Mouse (Mus musculus): ENCODE results near the gene Prkcb. TPM values are rescaled to one million over a fixed set of nuclear protein-coding genes. Genes with fewer than 3 reads are reported as not detected.

The Prkcb gene
- polyA plus RNA-seq, 1 experiment from 2014 or later = 8.7 TPM

GRCm38 (mm10) chr7:122579461-122580157 lies 291.1 kb downstream of the Prkcb start:
- Histone ChIP-seq H3K4me2 (replicated peaks) (no peak overlapping the region), H3K9ac (no peak overlapping the region), H3K4me3 (replicated peaks) (no peak overlapping the region), H3K27me3 (no peaks in the 10 kb centered on the region), H3K36me3 (no peaks in the 10 kb centered on the region), H3K9me3 (replicated peaks) (no peaks in the 10 kb centered on the region), H3K27ac (replicated peaks) (no peak overlapping the region), H3K4me1 (peaks cover 12% of the 10 kb centered on the region)
- ATAC-seq (ENCODE audit: insufficient number of reproducible peaks, low FRiP score, low TSS enrichment, low read depth) = no peak
- WGBS = 84% methylated on average over 7 of the region's 7 CpGs

GRCm38 (mm10) chr7:122580158-122580475 lies 291.6 kb downstream of the Prkcb start:
- no peak overlapping the region for H3K27ac ChIP-seq (replicated peaks)
- H3K9ac ChIP-seq = no peak overlapping the region
- no peaks in the 10 kb centered on the region for H3K36me3 ChIP-seq
- no peak overlapping the region for H3K4me3 ChIP-seq (replicated peaks)
- ATAC-seq (ENCODE audit: insufficient number of reproducible peaks, low FRiP score, low TSS enrichment, low read depth) = no peak
- H3K4me2 ChIP-seq (replicated peaks) = no peak overlapping the region
- 87% methylated on average over 1 of the region's 1 CpGs for WGBS
- no peaks in the 10 kb centered on the region for H3K27me3 ChIP-seq
- H3K9me3 ChIP-seq (replicated peaks) = no peaks in the 10 kb centered on the region
- H3K4me1 ChIP-seq = peaks cover 9% of the 10 kb centered on the region

- Histone ChIP-seq H3K4me1 (peaks cover 2% of the 10 kb centered on the region; the same call in 1 of the 2 replicates), H3K9me3 (replicated peaks) (no peaks in the 10 kb centered on the region), H3K27me3 (no peaks in the 10 kb centered on the region), H3K4me2 (replicated peaks) (no peak overlapping the region), H3K9ac (no peak overlapping the region), H3K27ac (replicated peaks) (no peak overlapping the region), H3K4me3 (replicated peaks) (no peak overlapping the region), H3K36me3 (no peaks in the 10 kb centered on the region)
- no peak for ATAC-seq (ENCODE audit: insufficient number of reproducible peaks, low FRiP score, low TSS enrichment, low read depth)
- 58% methylated on average over 14 of the region's 14 CpGs for WGBS
These were observed 296.0 kb downstream of the Prkcb start for GRCm38 (mm10) chr7:122584421-122585151.

GRCm38 (mm10) chr7:122595897-122596296 lies 307.3 kb downstream of the Prkcb start:
- Histone ChIP-seq H3K36me3 (no peaks in the 10 kb centered on the region), H3K4me1 (peaks cover 13% of the 10 kb centered on the region), H3K27ac (replicated peaks) (no peak overlapping the region), H3K4me2 (replicated peaks) (no peak overlapping the region), H3K9ac (no peak overlapping the region), H3K4me3 (replicated peaks) (no peak overlapping the region), H3K27me3 (no peaks in the 10 kb centered on the region), H3K9me3 (replicated peaks) (no peaks in the 10 kb centered on the region)
- WGBS = 52% methylated on average over 10 of the region's 10 CpGs
- ATAC-seq (ENCODE audit: insufficient number of reproducible peaks, low FRiP score, low TSS enrichment, low read depth) = no peak

- Histone ChIP-seq H3K27me3 (no peaks in the 10 kb centered on the region), H3K9ac (no peak overlapping the region), H3K4me3 (replicated peaks) (no peak overlapping the region), H3K9me3 (replicated peaks) (no peaks in the 10 kb centered on the region), H3K36me3 (no peaks in the 10 kb centered on the region), H3K27ac (replicated peaks) (no peak overlapping the region), H3K4me2 (replicated peaks) (no peak overlapping the region), H3K4me1 (peaks cover 13% of the 10 kb centered on the region)
- no peak for ATAC-seq (ENCODE audit: insufficient number of reproducible peaks, low FRiP score, low TSS enrichment, low read depth)
- 46% methylated on average over 9 of the region's 9 CpGs for WGBS
These were observed 308.1 kb downstream of the Prkcb start for GRCm38 (mm10) chr7:122596596-122597170.

GRCm38 (mm10) chr7:122597313-122597712 lies 308.8 kb downstream of the Prkcb start:
- Histone ChIP-seq H3K4me3 (replicated peaks) (no peak overlapping the region), H3K36me3 (no peaks in the 10 kb centered on the region), H3K27ac (replicated peaks) (no peak overlapping the region), H3K27me3 (no peaks in the 10 kb centered on the region), H3K9ac (no peak overlapping the region), H3K9me3 (replicated peaks) (no peaks in the 10 kb centered on the region), H3K4me1 (peaks cover 13% of the 10 kb centered on the region), H3K4me2 (replicated peaks) (no peak overlapping the region)
- ATAC-seq (ENCODE audit: insufficient number of reproducible peaks, low FRiP score, low TSS enrichment, low read depth) = no peak
- WGBS = 30% methylated on average over 7 of the region's 7 CpGs

- no peak for ATAC-seq (ENCODE audit: insufficient number of reproducible peaks, low FRiP score, low TSS enrichment, low read depth)
- no peak overlapping the region for H3K27ac ChIP-seq (replicated peaks)
- peaks cover 11% of the 10 kb centered on the region for H3K4me1 ChIP-seq
- no peaks in the 10 kb centered on the region for H3K36me3 ChIP-seq
- no peak overlapping the region for H3K4me3 ChIP-seq (replicated peaks)
- H3K9me3 ChIP-seq (replicated peaks) = no peaks in the 10 kb centered on the region
- no peak overlapping the region for H3K4me2 ChIP-seq (replicated peaks)
- no peak overlapping the region for H3K9ac ChIP-seq
- 57% methylated on average over 7 of the region's 7 CpGs for WGBS
- H3K27me3 ChIP-seq = no peaks in the 10 kb centered on the region
These were observed 312.3 kb downstream of the Prkcb start for GRCm38 (mm10) chr7:122600856-122601255.

GRCm38 (mm10) chr7:122605066-122605465 lies 316.5 kb downstream of the Prkcb start:
- ATAC-seq (ENCODE audit: insufficient number of reproducible peaks, low FRiP score, low TSS enrichment, low read depth) = no peak
- no peaks in the 10 kb centered on the region for H3K36me3 ChIP-seq
- 75% methylated on average over 5 of the region's 5 CpGs for WGBS

GRCm38 (mm10) chr7:122609420-122609819 lies 320.9 kb downstream of the Prkcb start:
- H3K27ac ChIP-seq (replicated peaks) = no peak overlapping the region
- WGBS = 72% methylated on average over 4 of the region's 4 CpGs
- H3K4me2 ChIP-seq (replicated peaks) = no peak overlapping the region
- no peaks in the 10 kb centered on the region for H3K9me3 ChIP-seq (replicated peaks)
- no peaks in the 10 kb centered on the region for H3K36me3 ChIP-seq
- H3K4me3 ChIP-seq (replicated peaks) = no peak overlapping the region
- ATAC-seq (ENCODE audit: insufficient number of reproducible peaks, low FRiP score, low TSS enrichment, low read depth) = no peak
- no peak overlapping the region for H3K9ac ChIP-seq
- no peaks in the 10 kb centered on the region for H3K27me3 ChIP-seq
- H3K4me1 ChIP-seq = no peaks in the 10 kb centered on the region

More at GRCm38 (mm10) chr7:122605066-122605465, 316.5 kb downstream of the Prkcb start:
- no peaks in the 10 kb centered on the region for H3K4me1 ChIP-seq
- H3K9ac ChIP-seq = no peak overlapping the region
- no peak overlapping the region for H3K27ac ChIP-seq (replicated peaks)
- no peaks in the 10 kb centered on the region for H3K9me3 ChIP-seq (replicated peaks)
- H3K4me3 ChIP-seq (replicated peaks) = no peak overlapping the region
- H3K4me2 ChIP-seq (replicated peaks) = no peak overlapping the region
- no peaks in the 10 kb centered on the region for H3K27me3 ChIP-seq

- WGBS = 71% methylated on average over 7 of the region's 7 CpGs
- no peak for ATAC-seq (ENCODE audit: insufficient number of reproducible peaks, low FRiP score, low TSS enrichment, low read depth)
- H3K27ac ChIP-seq (replicated peaks) = no peak overlapping the region
These were observed 321.6 kb downstream of the Prkcb start for GRCm38 (mm10) chr7:122610161-122610560.

GRCm38 (mm10) chr7:122613876-122614275 lies 325.3 kb downstream of the Prkcb start:
- Histone ChIP-seq H3K4me1 (no peaks in the 10 kb centered on the region), H3K36me3 (no peaks in the 10 kb centered on the region), H3K27me3 (no peaks in the 10 kb centered on the region), H3K4me3 (replicated peaks) (no peak overlapping the region), H3K4me2 (replicated peaks) (no peak overlapping the region), H3K9ac (no peak overlapping the region), H3K27ac (replicated peaks) (no peak overlapping the region), H3K9me3 (replicated peaks) (no peaks in the 10 kb centered on the region)
- ATAC-seq (ENCODE audit: insufficient number of reproducible peaks, low FRiP score, low TSS enrichment, low read depth) = no peak
- 83% methylated on average over 4 of the region's 4 CpGs for WGBS

More at GRCm38 (mm10) chr7:122610161-122610560, 321.6 kb downstream of the Prkcb start:
- Histone ChIP-seq H3K4me1 (no peaks in the 10 kb centered on the region), H3K4me2 (replicated peaks) (no peak overlapping the region), H3K9ac (no peak overlapping the region), H3K9me3 (replicated peaks) (no peaks in the 10 kb centered on the region), H3K36me3 (no peaks in the 10 kb centered on the region), H3K27me3 (no peaks in the 10 kb centered on the region), H3K4me3 (replicated peaks) (no peak overlapping the region)

Measured in embryonic facial prominence, embryonic 15.5 days (tissue).